Mouse (Mus musculus): ENCODE results near the gene Castor2.

DNA sequence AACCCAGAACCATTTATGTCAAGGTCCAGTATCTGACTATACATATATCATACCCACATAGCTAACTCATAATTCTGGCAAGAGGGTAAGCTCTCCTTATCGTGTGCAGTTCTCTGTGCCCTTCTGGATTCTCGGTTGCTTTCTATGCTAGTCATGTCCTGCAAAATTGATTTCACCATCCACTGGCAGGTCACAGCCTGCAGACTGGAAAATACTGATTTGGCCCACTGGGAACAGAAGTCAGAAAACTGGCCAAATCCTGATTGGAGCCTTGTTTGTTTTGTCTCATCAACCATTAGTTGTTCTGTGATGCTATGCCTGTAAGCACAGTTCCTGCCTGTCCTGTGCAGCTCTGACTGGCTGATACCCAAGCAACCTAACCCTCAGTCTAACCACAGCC is 3.7 kb upstream of the Castor2 start:
- TF ChIP-seq CTCF (IDR thresholded peaks at IDR 0.05; ENCODE audit: low read depth) (no peak), EP300 (IDR thresholded peaks at IDR 0.05; ENCODE audit: low read depth) (no peak)

Measured in heart, postnatal 0 days (tissue).